Mouse (Mus musculus) ES-E14 (cell line): ENCODE measurements around the gene Col9a2.

Source experiments
- CHD2 ChIP-seq: IDR thresholded peaks from 2 replicates; pipeline ENCODE4 v1.6.1; 2014; ENCODE audit warnings: mild to moderate bottlenecking, low read depth, low read length, inconsistent platforms
- HCFC1 ChIP-seq: IDR thresholded peaks from 2 replicates; pipeline ENCODE4 v1.6.1; 2012; ENCODE audit warnings: low read length, inconsistent platforms, borderline replicate concordance; ENCODE audit not compliant: insufficient read depth

GRCm38 (mm10) chr4:121009151-121009550, 30.0 kb upstream of the Col9a2 start:
- TF ChIP-seq CHD2 = no peak
- TF ChIP-seq HCFC1 = no peak
